Mouse (Mus musculus): ENCODE measurements at regions not wholly inside any gene's neighbourhood (a gene's known extent, or its start where the extent isn't known, plus 50 kb on each side); places are given as distances from the start of the nearest gene placed in this dataset.

DNA sequence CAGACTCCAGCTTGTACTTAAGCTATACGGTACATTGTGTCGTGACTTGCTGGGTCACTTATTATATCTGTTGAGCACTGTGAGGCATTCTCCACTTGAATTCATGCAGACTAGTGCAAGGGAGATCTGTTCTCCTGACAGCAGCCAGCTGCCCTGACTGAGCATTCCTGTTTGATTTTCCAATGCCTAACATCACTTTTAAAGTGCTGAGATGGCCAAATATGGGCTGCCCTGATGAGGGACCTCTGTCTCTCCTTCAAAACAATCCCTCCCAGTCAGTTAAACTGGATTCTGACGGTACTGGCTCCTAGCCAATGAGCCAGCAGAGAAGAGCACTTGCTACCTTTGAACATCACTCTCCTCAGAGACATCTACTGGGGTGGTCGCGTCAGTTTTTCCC, 57.6 kb upstream of the Lekr1 start:
- no peak for DNase-seq (ENCODE audit: low spot score in 2 of 2)

DNA sequence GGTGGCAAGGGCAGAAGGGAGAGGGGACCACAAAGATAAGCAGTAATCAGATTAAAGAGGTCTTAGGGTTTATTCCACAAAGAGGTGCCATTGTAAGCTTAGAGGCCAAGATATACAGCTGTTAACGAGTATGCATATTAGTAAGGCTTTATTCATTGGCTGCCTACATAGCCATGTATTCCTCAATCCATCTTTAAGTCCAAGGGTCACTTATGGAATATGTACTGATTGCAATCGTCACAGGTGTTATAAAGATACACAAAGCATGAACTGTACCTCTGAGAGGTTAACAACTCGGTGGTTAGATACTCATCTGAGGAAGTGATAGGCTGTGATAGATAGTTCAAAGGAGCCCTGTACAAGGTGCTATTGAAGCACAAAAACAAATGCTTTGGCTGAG, 54.3 kb upstream of the Lekr1 start:
- DNase-seq (ENCODE audit: low spot score in 2 of 2) = no peak

DNA sequence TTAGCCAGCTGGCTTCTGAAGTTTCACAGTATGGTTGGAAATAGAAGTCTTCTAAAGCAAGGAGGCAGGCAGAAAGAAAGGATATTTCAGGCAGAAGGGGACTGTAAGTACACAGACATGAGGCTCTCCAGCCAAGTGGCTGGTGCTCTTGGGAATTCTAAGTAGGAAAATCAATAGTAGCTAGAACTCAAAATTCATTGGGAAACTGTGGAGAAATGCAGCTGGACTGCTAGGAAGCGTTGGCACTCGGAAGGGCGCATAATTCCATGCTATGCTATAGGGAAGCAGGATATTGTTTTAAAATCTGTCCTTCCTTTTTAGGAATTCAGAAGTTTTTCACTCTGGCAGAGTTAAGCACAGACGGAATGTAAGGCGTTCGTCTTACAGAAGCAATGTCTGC, 53.6 kb upstream of the Lekr1 start:
- DNase-seq (ENCODE audit: low spot score in 2 of 2) = no peak

DNA sequence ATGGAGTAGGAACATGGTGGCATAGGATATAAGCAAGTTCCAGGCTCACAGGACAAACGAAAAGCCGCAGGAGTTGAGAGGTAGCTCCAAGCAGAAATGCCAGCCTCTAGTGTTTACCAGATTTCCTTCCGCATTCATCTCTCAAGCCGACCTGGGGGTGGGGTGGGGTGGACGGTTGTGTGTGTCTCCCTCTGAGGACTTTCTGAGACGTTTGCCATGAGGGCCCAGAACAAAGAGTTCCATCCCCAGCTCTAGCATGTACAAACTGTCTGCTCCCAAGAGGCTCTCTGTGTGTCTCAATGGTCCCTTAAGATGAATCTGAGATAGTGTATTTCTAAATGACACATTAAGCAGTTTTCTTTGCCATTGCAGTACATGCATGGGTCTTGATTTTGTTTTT, 53.1 kb upstream of the Lekr1 start:
- DNase-seq (ENCODE audit: low spot score in 2 of 2) = no peak

DNA sequence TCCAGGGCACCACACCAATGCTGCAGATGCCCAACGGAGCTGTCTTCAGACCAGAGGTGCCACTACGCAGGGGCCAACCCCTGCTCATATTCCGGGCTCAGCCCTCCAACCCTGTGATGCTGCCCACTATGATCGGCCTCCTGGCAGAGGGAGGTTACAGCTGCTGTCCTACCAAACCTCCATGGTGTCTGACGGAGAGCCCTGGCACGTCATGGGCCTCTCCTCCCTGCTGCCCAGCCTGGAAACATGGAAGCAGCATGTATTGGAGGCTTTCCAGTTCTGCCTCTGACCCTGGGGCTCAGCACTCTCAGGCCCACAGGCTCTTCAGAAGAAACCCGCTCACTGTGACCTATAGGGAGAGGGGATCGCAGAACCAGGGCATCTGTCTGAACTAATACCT, 51.1 kb upstream of the Lekr1 start:
- peak in 1 of 2 experiments; percentile 17 for DNase-seq (ENCODE audit: low spot score in 2 of 2)
